Mouse (Mus musculus): ENCODE measurements around the gene Tuba1a. TPM values are rescaled to one million over a fixed set of nuclear protein-coding genes. Genes with fewer than 3 reads are reported as not detected.
A peak's percentile ranks its signal among the peaks of the same experiment; 100 is the strongest.

Tuba1a gene
- polyA plus RNA-seq, 2 experiments: 44.7 to 69.0 TPM

- H3K4me2 ChIP-seq (ENCODE audit: low read depth): no peak overlapping the region
- DNase-seq (ENCODE audit: low read depth in 3 of 3, low spot score in 3 of 3) (no peak), ATAC-seq (ENCODE audit: insufficient read depth) (no peak)
- no peak overlapping the region for H3K27ac ChIP-seq
- H3K36me3 ChIP-seq (replicated peaks; ENCODE audit: control insufficient read depth, insufficient read depth, low read depth): no peaks in the 10 kb centered on the region
- H3K4me1 ChIP-seq (replicated peaks; ENCODE audit: control insufficient read depth in 2 of 2, insufficient read depth in 2 of 2, low read length in 1 of 2): peaks cover 9 to 14% of the 10 kb centered on the region in 2 experiments
- H3K4me3 ChIP-seq (ENCODE audit: insufficient read depth in 1 of 2, low read depth in 2 of 2, low read length in 2 of 2): no peak overlapping the region
- no peaks in the 10 kb centered on the region for H3K9me3 ChIP-seq (ENCODE audit: control insufficient read depth, low read length)
- H3K9ac ChIP-seq (replicated peaks): no peak overlapping the region
- no peaks in the 10 kb centered on the region for H3K27me3 ChIP-seq (ENCODE audit: control insufficient read depth, insufficient read depth, low read length)
- TF ChIP-seq CTCF (IDR thresholded peaks at IDR 0.05; ENCODE audit: low read depth) (no peak), EP300 (IDR thresholded peaks at IDR 0.05; ENCODE audit: low read depth) (no peak)
- 79% methylated on average over 4 of the region's 4 CpGs for WGBS (ENCODE audit: insufficient replicate concordance)
Observed at GRCm38 (mm10) chr15:98916016-98916415, 37.5 kb downstream of the Tuba1a start.

GRCm38 (mm10) chr15:98914903-98915302 is 38.6 kb downstream of the Tuba1a start:
- H3K36me3 ChIP-seq (replicated peaks; ENCODE audit: control insufficient read depth, insufficient read depth, low read depth): no peaks in the 10 kb centered on the region
- no peak overlapping the region for H3K9ac ChIP-seq (replicated peaks)
- H3K27ac ChIP-seq: no peak overlapping the region
- ATAC-seq (ENCODE audit: insufficient read depth) (no peak), DNase-seq (ENCODE audit: low read depth in 3 of 3, low spot score in 3 of 3) (no peak)
- 75% methylated on average over 6 of the region's 6 CpGs for WGBS (ENCODE audit: insufficient replicate concordance)
- no peaks in the 10 kb centered on the region for H3K27me3 ChIP-seq (ENCODE audit: control insufficient read depth, insufficient read depth, low read length)
- H3K4me3 ChIP-seq (ENCODE audit: insufficient read depth in 1 of 2, low read depth in 2 of 2, low read length in 2 of 2): no peak overlapping the region
- H3K9me3 ChIP-seq (ENCODE audit: control insufficient read depth, low read length): no peaks in the 10 kb centered on the region
- no peak overlapping the region for H3K4me2 ChIP-seq (ENCODE audit: low read depth)
- TF ChIP-seq EP300 (IDR thresholded peaks at IDR 0.05; ENCODE audit: low read depth) (no peak), CTCF (IDR thresholded peaks at IDR 0.05; ENCODE audit: low read depth) (no peak)
- peaks cover 9 to 14% of the 10 kb centered on the region in 2 experiments for H3K4me1 ChIP-seq (replicated peaks; ENCODE audit: control insufficient read depth in 2 of 2, insufficient read depth in 2 of 2, low read length in 1 of 2)

- Histone ChIP-seq H3K9ac (replicated peaks) (no peak overlapping the region), H3K36me3 (replicated peaks; ENCODE audit: control insufficient read depth, insufficient read depth, low read depth) (no peaks in the 10 kb centered on the region), H3K9me3 (ENCODE audit: control insufficient read depth, low read length) (no peaks in the 10 kb centered on the region), H3K4me3 (ENCODE audit: insufficient read depth in 1 of 2, low read depth in 2 of 2, low read length in 2 of 2) (no peak overlapping the region), H3K4me1 (replicated peaks; ENCODE audit: control insufficient read depth in 2 of 2, insufficient read depth in 2 of 2, low read length in 1 of 2) (no peaks in the 10 kb centered on the region), H3K4me2 (ENCODE audit: low read depth) (no peak overlapping the region), H3K27ac (no peak overlapping the region), H3K27me3 (ENCODE audit: control insufficient read depth, insufficient read depth, low read length) (peaks cover 9% of the 10 kb centered on the region; the same call in 1 of the 2 replicates)
- ATAC-seq (ENCODE audit: insufficient read depth): no peak
- WGBS (ENCODE audit: insufficient replicate concordance): 36% methylated on average over 10 of the region's 10 CpGs
- no peak for DNase-seq (ENCODE audit: low read depth in 3 of 3, low spot score in 3 of 3)
- TF ChIP-seq CTCF (IDR thresholded peaks at IDR 0.05; ENCODE audit: low read depth) (peak; percentile 84), EP300 (IDR thresholded peaks at IDR 0.05; ENCODE audit: low read depth) (no peak)
Observed at GRCm38 (mm10) chr15:98904692-98905091, 48.8 kb downstream of the Tuba1a start.

- TF ChIP-seq CTCF (IDR thresholded peaks at IDR 0.05; ENCODE audit: low read depth) (no peak), EP300 (IDR thresholded peaks at IDR 0.05; ENCODE audit: low read depth) (no peak)
- DNase-seq (ENCODE audit: low read depth in 3 of 3, low spot score in 3 of 3) (no peak), ATAC-seq (ENCODE audit: insufficient read depth) (no peak)
- no peak overlapping the region for H3K4me2 ChIP-seq (ENCODE audit: low read depth)
- H3K9me3 ChIP-seq (ENCODE audit: control insufficient read depth, low read length): no peaks in the 10 kb centered on the region
- H3K27ac ChIP-seq: no peak overlapping the region
- no peak overlapping the region for H3K4me3 ChIP-seq (ENCODE audit: insufficient read depth in 1 of 2, low read depth in 2 of 2, low read length in 2 of 2)
- peaks cover 29% of the 10 kb centered on the region for H3K27me3 ChIP-seq (ENCODE audit: control insufficient read depth, insufficient read depth, low read length)
- H3K36me3 ChIP-seq (replicated peaks; ENCODE audit: control insufficient read depth, insufficient read depth, low read depth): no peaks in the 10 kb centered on the region
- no peaks in the 10 kb centered on the region for H3K4me1 ChIP-seq (replicated peaks; ENCODE audit: control insufficient read depth in 2 of 2, insufficient read depth in 2 of 2, low read length in 1 of 2)
- no peak overlapping the region for H3K9ac ChIP-seq (replicated peaks)
- WGBS (ENCODE audit: insufficient replicate concordance): 84% methylated on average over 2 of the region's 2 CpGs
Observed at GRCm38 (mm10) chr15:98902600-98902999, 50.9 kb downstream of the Tuba1a start.

- TF ChIP-seq EP300 (IDR thresholded peaks at IDR 0.05; ENCODE audit: low read depth): no peak
- TF ChIP-seq CTCF (IDR thresholded peaks at IDR 0.05; ENCODE audit: low read depth): 0 out of 2 replicates have a peak, but pooled peaks have one; percentile 14
- DNase-seq (ENCODE audit: low read depth in 3 of 3, low spot score in 3 of 3): no peak
- ATAC-seq (ENCODE audit: insufficient read depth): no peak
- WGBS (ENCODE audit: insufficient replicate concordance): 28% methylated on average over 1 of the region's 1 CpGs
- peaks cover 0 to 2% of the 10 kb centered on the region in 2 experiments; a peak in 1 of 4 replicates for H3K4me1 ChIP-seq (replicated peaks; ENCODE audit: control insufficient read depth in 2 of 2, insufficient read depth in 2 of 2, low read length in 1 of 2)
- peaks cover 39% of the 10 kb centered on the region for H3K27me3 ChIP-seq (ENCODE audit: control insufficient read depth, insufficient read depth, low read length)
- no peaks in the 10 kb centered on the region for H3K36me3 ChIP-seq (replicated peaks; ENCODE audit: control insufficient read depth, insufficient read depth, low read depth)
- no peak overlapping the region for H3K4me2 ChIP-seq (ENCODE audit: low read depth)
- H3K9ac ChIP-seq (replicated peaks): no peak overlapping the region
- no peak overlapping the region for H3K4me3 ChIP-seq (ENCODE audit: insufficient read depth in 1 of 2, low read depth in 2 of 2, low read length in 2 of 2)
- no peak overlapping the region for H3K27ac ChIP-seq
- no peaks in the 10 kb centered on the region for H3K9me3 ChIP-seq (ENCODE audit: control insufficient read depth, low read length)
Observed at GRCm38 (mm10) chr15:98901530-98901929, 52.0 kb downstream of the Tuba1a start.

Other genes with a start within 250 kb of the Tuba1a start
- 0.01 TPM in 1 of 2 replicates, not detected in the other for gene Ccdc65, start 245.5 kb downstream of the Tuba1a start, polyA plus RNA-seq (2012; rRNA removed)
- gene Ccdc65, start 245.5 kb downstream of the Tuba1a start, polyA plus RNA-seq (2014; fragmentation: Nextera tagmentation; extraction: Ambion mirVana): not detected in 2 replicates
- 61.1 and 70.1 TPM in 2 replicates for gene Fkbp11, start 225.5 kb downstream of the Tuba1a start, polyA plus RNA-seq (2012; rRNA removed)
- gene Fkbp11, start 225.5 kb downstream of the Tuba1a start, polyA plus RNA-seq (2014; fragmentation: Nextera tagmentation; extraction: Ambion mirVana): 119 and 123 TPM in 2 replicates
- 16.4 and 18.1 TPM in 2 replicates for gene Arf3, start 190.5 kb downstream of the Tuba1a start, polyA plus RNA-seq (2012; rRNA removed)
- 6.6 and 7.9 TPM in 2 replicates for gene Arf3, start 190.5 kb downstream of the Tuba1a start, polyA plus RNA-seq (2014; fragmentation: Nextera tagmentation; extraction: Ambion mirVana)
- 0.03 TPM in 2 replicates for gene Wnt10b, start 175.6 kb downstream of the Tuba1a start, polyA plus RNA-seq (2012; rRNA removed)
- not detected in 2 replicates for gene Wnt10b, start 175.6 kb downstream of the Tuba1a start, polyA plus RNA-seq (2014; fragmentation: Nextera tagmentation; extraction: Ambion mirVana)
- gene Wnt1, start 163.8 kb downstream of the Tuba1a start, polyA plus RNA-seq (2012; rRNA removed): not detected in 2 replicates
- gene Wnt1, start 163.8 kb downstream of the Tuba1a start, polyA plus RNA-seq (2014; fragmentation: Nextera tagmentation; extraction: Ambion mirVana): not detected in 2 replicates
- gene Ddn, start 144.2 kb downstream of the Tuba1a start, polyA plus RNA-seq (2012; rRNA removed): 0.03 and 0.04 TPM in 2 replicates
- gene Ddn, start 144.2 kb downstream of the Tuba1a start, polyA plus RNA-seq (2014; fragmentation: Nextera tagmentation; extraction: Ambion mirVana): not detected in 2 replicates
- 77.4 and 83.3 TPM in 2 replicates for gene Prkag1, start 122.2 kb downstream of the Tuba1a start, polyA plus RNA-seq (2012; rRNA removed)
- gene Prkag1, start 122.2 kb downstream of the Tuba1a start, polyA plus RNA-seq (2014; fragmentation: Nextera tagmentation; extraction: Ambion mirVana): 78.3 and 85.3 TPM in 2 replicates
- 4.3 and 5.7 TPM in 2 replicates for gene Kmt2d, start 82.5 kb downstream of the Tuba1a start, polyA plus RNA-seq (2012; rRNA removed)
- gene Kmt2d, start 82.5 kb downstream of the Tuba1a start, polyA plus RNA-seq (2014; fragmentation: Nextera tagmentation; extraction: Ambion mirVana): 3.9 and 4.3 TPM in 2 replicates
- gene Rhebl1, start 59.2 kb downstream of the Tuba1a start, polyA plus RNA-seq (2012; rRNA removed): 2.3 and 2.5 TPM in 2 replicates
- 2.9 and 3.2 TPM in 2 replicates for gene Rhebl1, start 59.2 kb downstream of the Tuba1a start, polyA plus RNA-seq (2014; fragmentation: Nextera tagmentation; extraction: Ambion mirVana)
- 0.04 and 0.08 TPM in 2 replicates for gene Dhh, start 55.2 kb downstream of the Tuba1a start, polyA plus RNA-seq (2012; rRNA removed)
- gene Dhh, start 55.2 kb downstream of the Tuba1a start, polyA plus RNA-seq (2014; fragmentation: Nextera tagmentation; extraction: Ambion mirVana): 0.09 TPM in 1 of 2 replicates, not detected in the other
- gene Lmbr1l, start 35.5 kb downstream of the Tuba1a start, polyA plus RNA-seq (2012; rRNA removed): 4.5 and 7.1 TPM in 2 replicates
- gene Lmbr1l, start 35.5 kb downstream of the Tuba1a start, polyA plus RNA-seq (2014; fragmentation: Nextera tagmentation; extraction: Ambion mirVana): 0.34 and 0.70 TPM in 2 replicates
- 1,442 and 1,688 TPM in 2 replicates for gene Tuba1b, start 19.1 kb downstream of the Tuba1a start, polyA plus RNA-seq (2012; rRNA removed)
- gene Tuba1b, start 19.1 kb downstream of the Tuba1a start, polyA plus RNA-seq (2014; fragmentation: Nextera tagmentation; extraction: Ambion mirVana): 1,211 and 1,290 TPM in 2 replicates
- gene Gm49450, start 152 bp downstream of the Tuba1a start, polyA plus RNA-seq (2012; rRNA removed): 0.15 and 6.4 TPM in 2 replicates
- not detected in 2 replicates for gene Gm49450, start 152 bp downstream of the Tuba1a start, polyA plus RNA-seq (2014; fragmentation: Nextera tagmentation; extraction: Ambion mirVana)
- gene Tuba1c, start 76.2 kb upstream of the Tuba1a start, polyA plus RNA-seq (2012; rRNA removed): 273 and 373 TPM in 2 replicates
- gene Tuba1c, start 76.2 kb upstream of the Tuba1a start, polyA plus RNA-seq (2014; fragmentation: Nextera tagmentation; extraction: Ambion mirVana): 277 and 278 TPM in 2 replicates
- 1.1 and 1.2 TPM in 2 replicates for gene Prph, start 101.5 kb upstream of the Tuba1a start, polyA plus RNA-seq (2012; rRNA removed)
- 0.32 and 0.53 TPM in 2 replicates for gene Prph, start 101.5 kb upstream of the Tuba1a start, polyA plus RNA-seq (2014; fragmentation: Nextera tagmentation; extraction: Ambion mirVana)
- gene Troap, start 120.9 kb upstream of the Tuba1a start, polyA plus RNA-seq (2012; rRNA removed): 14.3 and 15.7 TPM in 2 replicates
- gene Troap, start 120.9 kb upstream of the Tuba1a start, polyA plus RNA-seq (2014; fragmentation: Nextera tagmentation; extraction: Ambion mirVana): 11.1 and 12.1 TPM in 2 replicates
- gene C1ql4, start 134.1 kb upstream of the Tuba1a start, polyA plus RNA-seq (2012; rRNA removed): not detected in 2 replicates
- gene C1ql4, start 134.1 kb upstream of the Tuba1a start, polyA plus RNA-seq (2014; fragmentation: Nextera tagmentation; extraction: Ambion mirVana): not detected in 2 replicates
- gene Dnajc22, start 139.5 kb upstream of the Tuba1a start, polyA plus RNA-seq (2012; rRNA removed): 11.4 and 12.1 TPM in 2 replicates
- 10.9 and 11.6 TPM in 2 replicates for gene Dnajc22, start 139.5 kb upstream of the Tuba1a start, polyA plus RNA-seq (2014; fragmentation: Nextera tagmentation; extraction: Ambion mirVana)
- gene Spats2, start 172.2 kb upstream of the Tuba1a start, polyA plus RNA-seq (2012; rRNA removed): 6.5 and 7.7 TPM in 2 replicates
- gene Spats2, start 172.2 kb upstream of the Tuba1a start, polyA plus RNA-seq (2014; fragmentation: Nextera tagmentation; extraction: Ambion mirVana): 6.7 and 8.4 TPM in 2 replicates